Mouse (Mus musculus) cerebral cortex, adult 2 months (tissue): ENCODE results near the gene Capn2.

Experiments
- WGBS: fragments of 180-500 bp; shearing (Covaris S2); methylation state at CpG from one replicate; pipeline ENCODE4 v1.1.7; 2018; 5-methylcytosine and 5-hydroxymethylcytosine counted together

The Capn2 gene

GRCm38 (mm10) chr1:182516758-182517676 lies at the start of gene Capn2:
Capn2 (minus strand) TSS chr1:182517608.
- 1% methylated on average over 84 of the region's 84 CpGs for WGBS

- 89% methylated on average over 6 of the region's 6 CpGs for WGBS
Measured at GRCm38 (mm10) chr1:182565351-182565835, 48.0 kb upstream of the Capn2 start.

GRCm38 (mm10) chr1:182564408-182565120 lies 47.2 kb upstream of the Capn2 start, which contains the start of gene Capn8:
Capn8 (plus strand) TSS chr1:182565007.
- WGBS, result 80% methylated on average over 5 of the region's 5 CpGs

- 61% methylated on average over 16 of the region's 16 CpGs for WGBS
Measured at GRCm38 (mm10) chr1:182562576-182563370, 45.4 kb upstream of the Capn2 start.

- WGBS, result 58% methylated on average over 11 of the region's 11 CpGs
Measured at GRCm38 (mm10) chr1:182561945-182562514, 44.6 kb upstream of the Capn2 start.

- WGBS, result 18% methylated on average over 3 of the region's 3 CpGs
Measured at GRCm38 (mm10) chr1:182560390-182561098, 43.1 kb upstream of the Capn2 start.

GRCm38 (mm10) chr1:182559530-182559929 lies 42.1 kb upstream of the Capn2 start:
- 90% methylated on average over 11 of the region's 11 CpGs for WGBS

- WGBS, result 53% methylated on average over 4 of the region's 4 CpGs
Measured at GRCm38 (mm10) chr1:182558271-182558670, 40.9 kb upstream of the Capn2 start.

- 54% methylated on average over 12 of the region's 12 CpGs for WGBS
Measured at GRCm38 (mm10) chr1:182553649-182554375, 36.4 kb upstream of the Capn2 start.

GRCm38 (mm10) chr1:182550761-182551160 lies 33.4 kb upstream of the Capn2 start:
- WGBS, result 58% methylated on average over 8 of the region's 8 CpGs

GRCm38 (mm10) chr1:182543906-182544305 lies 26.5 kb upstream of the Capn2 start:
- 80% methylated on average over 1 of the region's 1 CpGs for WGBS

GRCm38 (mm10) chr1:182543136-182543535 lies 25.7 kb upstream of the Capn2 start:
- WGBS, result 68% methylated on average over 8 of the region's 8 CpGs

GRCm38 (mm10) chr1:182542110-182542509 lies 24.7 kb upstream of the Capn2 start:
- 85% methylated on average over 5 of the region's 5 CpGs for whole genome bisulfite sequencing

GRCm38 (mm10) chr1:182539023-182539940 lies 21.9 kb upstream of the Capn2 start:
- 14% methylated on average over 9 of the region's 9 CpGs for WGBS

GRCm38 (mm10) chr1:182535080-182535481 lies 17.7 kb upstream of the Capn2 start:
- WGBS, result 94% methylated on average over 3 of the region's 3 CpGs

GRCm38 (mm10) chr1:182533583-182533982 lies 16.2 kb upstream of the Capn2 start:
- 73% methylated on average over 3 of the region's 3 CpGs for WGBS

GRCm38 (mm10) chr1:182527921-182528858 lies 10.8 kb upstream of the Capn2 start:
- 26% methylated on average over 19 of the region's 19 CpGs for WGBS
